Mouse (Mus musculus): ENCODE results near the gene Prdx6. TPM values are rescaled to one million over a fixed set of nuclear protein-coding genes. Genes with fewer than 3 reads are reported as not detected.
A peak's percentile ranks its signal among the peaks of the same experiment; 100 is the strongest.
"Not testable (repeated sequence)": the region's sequence is repeated elsewhere in the genome, so short reads cannot be mapped to it uniquely, and the experiment has no call there.

Gene Prdx6
- total RNA-seq, 2 experiments from 2014 or later = 128 to 131 TPM

GRCm38 (mm10) chr1:161251417-161252265 is 622 bp upstream of the Prdx6 start:
- no peak for DNase-seq (ENCODE audit: low spot score)

GRCm38 (mm10) chr1:161250031-161250603 is 902 bp downstream of the Prdx6 start:
- peak; percentile 21 for DNase-seq (ENCODE audit: low spot score)

- no peak for DNase-seq (ENCODE audit: low spot score)
Measured at GRCm38 (mm10) chr1:161249442-161249841, 1.6 kb downstream of the Prdx6 start.

GRCm38 (mm10) chr1:161248685-161249084 is 2.3 kb downstream of the Prdx6 start:
- no peak for DNase-seq (ENCODE audit: low spot score)

- peak; percentile 24 for DNase-seq (ENCODE audit: low spot score)
Measured at GRCm38 (mm10) chr1:161247643-161248580, 3.1 kb downstream of the Prdx6 start.

- DNase-seq (ENCODE audit: low spot score) = no peak
Measured at GRCm38 (mm10) chr1:161247176-161247575, 3.8 kb downstream of the Prdx6 start.

GRCm38 (mm10) chr1:161237750-161238149 is 13.3 kb downstream of the Prdx6 start:
- no peak for DNase-seq (ENCODE audit: low spot score)

GRCm38 (mm10) chr1:161237339-161237738 is 13.7 kb downstream of the Prdx6 start:
- DNase-seq (ENCODE audit: low spot score) = no peak

GRCm38 (mm10) chr1:161233226-161233839 is 17.7 kb downstream of the Prdx6 start:
- DNase-seq (ENCODE audit: low spot score) = no peak

- DNase-seq (ENCODE audit: low spot score) = no peak
Measured at GRCm38 (mm10) chr1:161232181-161232580, 18.8 kb downstream of the Prdx6 start.

- DNase-seq (ENCODE audit: low spot score) = peak; percentile 23
Measured at GRCm38 (mm10) chr1:161224837-161225236, 26.2 kb downstream of the Prdx6 start.

GRCm38 (mm10) chr1:161219816-161220215 is 31.2 kb downstream of the Prdx6 start:
- DNase-seq (ENCODE audit: low spot score) = no peak

GRCm38 (mm10) chr1:161214465-161214864 is 36.6 kb downstream of the Prdx6 start:
- DNase-seq (ENCODE audit: low spot score) = no peak

GRCm38 (mm10) chr1:161199856-161200255 is 51.2 kb downstream of the Prdx6 start:
- no peak for DNase-seq (ENCODE audit: low spot score)

GRCm38 (mm10) chr1:161196364-161196763 is 54.7 kb downstream of the Prdx6 start:
- DNase-seq (ENCODE audit: low spot score) = not testable (repeated sequence)

- peak; percentile 77 for DNase-seq (ENCODE audit: low spot score)
Measured at GRCm38 (mm10) chr1:161195541-161196351, 55.3 kb downstream of the Prdx6 start.

- no peak for DNase-seq (ENCODE audit: low spot score)
Measured at GRCm38 (mm10) chr1:161190253-161190910, 60.6 kb downstream of the Prdx6 start.

Data from gastrocnemius, adult 18-20 months (tissue).